Mouse (Mus musculus) right cerebral cortex, postnatal 14 days (tissue): Measurements from ENCODE around the gene Tenm2.
A peak's percentile ranks its signal among the peaks of the same experiment; 100 is the strongest.

Experiments
- DNase-seq: peaks from one replicate; pipeline ENCODE4 v3.0.0; 2022

Tenm2 gene

DNA sequence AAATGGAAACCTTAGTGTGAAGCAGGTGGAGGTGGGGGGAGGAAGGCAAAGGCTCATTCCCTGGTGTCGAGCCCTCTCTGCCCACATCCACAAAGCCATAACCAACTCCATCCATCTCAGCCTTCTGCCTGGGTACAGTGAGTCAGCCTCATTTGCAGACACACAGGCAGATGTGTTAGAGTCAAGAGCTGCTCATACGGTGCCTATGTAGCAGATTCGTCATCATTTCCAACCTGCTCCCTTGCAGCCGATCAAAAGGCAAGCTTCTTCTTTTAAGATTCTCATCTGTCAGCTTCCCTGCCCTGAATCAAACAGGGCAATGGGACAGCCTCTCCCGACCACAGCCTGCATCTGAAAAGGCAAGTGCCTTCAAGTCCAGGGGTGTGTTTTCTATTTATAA is 979.0 kb downstream of the Tenm2 start:
- no peak for DNase-seq

DNA sequence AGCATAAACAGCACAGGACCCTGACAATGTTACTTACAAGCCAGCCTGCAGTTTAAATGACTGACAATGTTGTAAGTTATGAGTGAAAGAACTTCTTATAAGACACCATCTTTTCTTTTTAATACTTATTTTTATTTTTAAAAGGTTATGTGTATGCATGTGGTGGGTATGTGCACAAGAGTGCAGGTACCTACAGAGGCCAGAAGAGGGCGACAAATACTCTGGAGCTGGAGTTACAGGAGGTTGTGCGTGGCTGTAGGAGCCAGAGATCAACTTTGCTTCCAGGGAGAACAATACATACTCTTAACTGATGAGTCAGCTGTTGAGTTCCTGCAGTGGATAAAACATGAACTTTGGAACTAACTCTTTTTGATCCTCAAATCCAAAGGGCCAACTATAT is 981.7 kb downstream of the Tenm2 start:
- no peak for DNase-seq

DNA sequence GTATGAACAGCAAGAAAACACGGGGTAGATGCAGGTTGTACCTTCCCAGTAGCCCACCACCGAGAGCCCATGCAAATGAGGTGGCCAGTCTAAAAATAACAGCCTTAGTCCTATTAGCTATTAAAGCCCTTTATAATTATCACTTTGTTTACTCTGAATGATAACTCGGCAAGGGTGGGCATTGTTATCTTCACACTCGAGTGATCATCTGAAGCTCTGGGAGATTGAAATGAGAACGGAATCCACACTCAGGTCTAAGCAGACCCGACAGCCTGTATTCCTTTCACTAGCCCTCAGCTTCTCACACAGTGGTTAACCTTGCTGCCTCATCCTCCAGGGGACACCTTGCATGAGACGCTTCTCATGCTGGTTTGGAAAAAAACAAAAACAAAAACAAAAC is 985.7 kb downstream of the Tenm2 start:
- DNase-seq, result no peak

DNA sequence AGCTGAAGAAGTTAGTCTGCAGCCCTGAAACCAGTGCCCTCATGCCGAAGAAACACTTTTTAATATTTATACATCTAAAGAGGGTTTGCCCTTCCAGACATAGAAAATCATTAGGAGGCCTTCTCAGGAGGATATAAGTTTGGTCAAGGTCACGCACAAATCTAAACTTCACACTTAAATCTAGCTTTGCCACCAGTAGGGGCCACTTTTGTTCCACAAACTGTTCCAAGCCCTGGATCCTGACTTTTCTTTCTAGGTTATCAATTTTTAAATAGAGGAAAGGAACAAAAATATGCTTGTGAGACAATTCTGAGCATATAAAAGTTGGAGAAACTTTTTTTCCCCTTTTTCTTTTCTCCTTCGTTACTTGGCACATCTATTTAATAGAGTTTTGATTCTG is 989.6 kb downstream of the Tenm2 start:
- DNase-seq, result no peak

DNA sequence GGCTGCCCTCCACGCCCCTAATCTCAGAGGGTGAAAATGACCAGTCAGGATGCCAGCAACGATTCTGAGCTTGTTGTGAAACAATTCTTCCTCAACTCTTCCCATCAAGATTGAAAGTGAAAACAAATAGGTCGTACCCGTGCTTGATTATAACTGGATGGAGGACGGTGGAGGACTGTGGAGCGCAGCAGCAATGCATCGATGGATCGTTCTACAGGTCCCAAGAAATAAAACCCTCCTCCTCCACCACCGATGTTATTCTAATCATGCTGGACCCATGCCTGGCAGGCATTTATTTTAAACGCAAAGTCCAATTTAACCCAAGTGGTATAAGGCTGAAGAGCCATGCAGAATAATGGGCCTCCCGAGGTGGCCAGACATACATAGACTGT is 991.3 kb downstream of the Tenm2 start:
- DNase-seq, result no peak

DNA sequence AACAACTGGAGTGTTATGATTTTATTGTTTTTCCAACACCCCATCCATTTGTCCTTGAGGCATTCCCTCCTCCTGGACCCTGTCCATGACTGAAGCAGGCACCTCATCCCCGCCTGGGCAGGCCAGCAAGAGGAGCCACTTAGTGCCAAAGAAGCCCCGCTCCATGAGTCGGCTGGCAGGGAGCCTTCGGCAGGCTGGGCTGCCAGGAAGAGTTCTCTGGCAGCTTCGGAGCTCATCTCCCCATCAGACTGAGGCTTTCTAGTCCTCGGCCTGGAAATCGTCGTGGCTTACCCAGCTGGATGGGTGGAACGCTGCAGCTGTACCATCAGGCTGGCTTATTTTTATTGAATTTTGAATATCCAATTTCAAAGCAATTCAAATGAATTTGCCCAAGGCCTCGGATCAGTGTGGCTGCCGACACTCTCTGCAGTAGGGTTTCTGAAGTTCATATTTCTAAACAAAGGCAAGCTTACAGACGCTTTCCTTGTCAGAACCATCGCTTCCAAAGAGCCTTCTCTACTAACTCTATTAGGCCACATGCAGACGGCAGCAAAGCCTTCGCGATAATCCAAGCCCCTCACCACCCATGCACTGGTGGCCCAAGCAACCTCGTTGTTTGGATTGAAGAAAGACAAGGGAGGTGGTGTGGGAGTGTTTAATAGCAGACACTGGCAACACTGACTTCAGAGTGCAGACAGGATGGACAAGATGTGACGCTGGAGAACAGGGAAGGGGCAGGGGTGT is 991.8 kb downstream of the Tenm2 start:
- peak; percentile 63 for DNase-seq

DNA sequence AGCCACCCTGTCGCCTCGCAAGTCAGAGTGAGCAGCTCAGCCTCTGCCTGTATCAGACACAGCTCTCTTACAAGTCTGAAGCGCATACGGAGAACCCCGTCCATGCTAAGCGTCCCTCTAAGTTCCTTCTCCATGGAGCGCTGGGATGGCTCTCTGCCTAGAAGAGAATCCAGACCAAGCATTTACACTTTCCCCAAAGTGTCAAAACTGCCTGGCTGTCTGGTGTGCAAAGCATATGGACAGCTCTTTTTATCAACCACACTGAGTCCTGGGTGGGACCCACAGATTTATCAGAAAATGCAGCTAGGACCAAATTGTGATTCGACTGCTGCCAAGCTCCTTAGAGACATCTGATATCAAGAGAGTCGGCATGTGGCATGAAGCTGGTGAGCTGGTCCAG is 996.9 kb downstream of the Tenm2 start:
- peak; percentile 25 for DNase-seq

DNA sequence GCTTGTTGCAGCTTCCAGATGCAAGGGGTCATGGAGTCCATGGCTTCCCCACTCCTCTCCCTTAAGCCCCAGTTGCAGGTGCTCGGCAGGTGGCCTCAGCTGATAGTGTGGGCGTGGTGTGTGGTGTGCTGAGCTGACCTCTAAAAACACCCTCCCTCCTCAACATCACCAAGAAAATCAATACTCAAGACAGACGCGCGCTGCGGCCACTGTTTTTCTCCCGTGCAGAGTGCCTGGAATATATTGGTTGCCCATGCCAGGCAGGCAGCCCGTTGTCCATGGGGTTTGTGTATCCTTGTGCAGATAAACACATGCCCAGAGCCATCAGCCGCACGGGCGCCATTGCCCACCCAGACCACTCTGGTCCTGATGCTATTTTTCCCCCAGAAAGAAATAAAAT is 1007.1 kb downstream of the Tenm2 start:
- DNase-seq, result no peak

DNA sequence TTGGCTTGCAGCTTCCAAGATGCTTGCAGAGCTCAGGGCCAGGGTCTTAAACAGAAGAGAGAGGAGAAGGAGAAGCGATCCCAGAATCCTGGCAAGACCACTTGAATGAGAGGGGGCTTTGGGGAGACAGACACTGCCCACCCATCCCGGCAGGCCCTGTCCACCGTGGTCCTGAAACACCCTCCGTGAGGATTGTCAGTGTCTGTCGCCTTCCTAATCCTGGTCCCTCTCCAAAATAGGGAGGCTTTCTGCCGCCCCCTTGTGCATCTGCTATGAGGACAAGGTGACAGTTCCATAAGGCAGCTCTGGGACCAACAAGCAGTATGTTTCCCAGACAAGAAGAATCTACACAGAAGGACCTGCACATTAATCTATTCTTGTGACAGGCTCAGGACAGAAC is 1007.6 kb downstream of the Tenm2 start:
- DNase-seq, result no peak

DNA sequence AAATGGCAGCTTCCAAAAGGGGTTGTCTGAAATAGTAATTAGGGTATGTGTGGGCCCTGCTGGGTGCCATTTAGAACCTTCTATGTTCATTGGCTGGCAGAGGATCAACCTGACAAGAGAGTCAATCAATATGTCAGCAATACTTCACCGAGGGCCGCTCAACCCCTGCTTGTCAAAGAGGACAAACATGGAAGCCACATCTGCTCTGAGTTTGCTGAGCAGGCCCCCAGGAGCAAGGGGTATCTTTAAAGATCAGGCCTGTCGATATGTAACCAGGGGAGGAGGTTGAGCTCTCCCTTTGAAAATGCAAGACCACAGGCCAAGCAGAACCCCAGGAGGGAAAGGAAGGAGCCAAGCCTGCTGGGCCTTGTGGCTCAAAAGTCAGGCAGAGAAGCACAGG is 1009.7 kb downstream of the Tenm2 start:
- DNase-seq, result no peak

DNA sequence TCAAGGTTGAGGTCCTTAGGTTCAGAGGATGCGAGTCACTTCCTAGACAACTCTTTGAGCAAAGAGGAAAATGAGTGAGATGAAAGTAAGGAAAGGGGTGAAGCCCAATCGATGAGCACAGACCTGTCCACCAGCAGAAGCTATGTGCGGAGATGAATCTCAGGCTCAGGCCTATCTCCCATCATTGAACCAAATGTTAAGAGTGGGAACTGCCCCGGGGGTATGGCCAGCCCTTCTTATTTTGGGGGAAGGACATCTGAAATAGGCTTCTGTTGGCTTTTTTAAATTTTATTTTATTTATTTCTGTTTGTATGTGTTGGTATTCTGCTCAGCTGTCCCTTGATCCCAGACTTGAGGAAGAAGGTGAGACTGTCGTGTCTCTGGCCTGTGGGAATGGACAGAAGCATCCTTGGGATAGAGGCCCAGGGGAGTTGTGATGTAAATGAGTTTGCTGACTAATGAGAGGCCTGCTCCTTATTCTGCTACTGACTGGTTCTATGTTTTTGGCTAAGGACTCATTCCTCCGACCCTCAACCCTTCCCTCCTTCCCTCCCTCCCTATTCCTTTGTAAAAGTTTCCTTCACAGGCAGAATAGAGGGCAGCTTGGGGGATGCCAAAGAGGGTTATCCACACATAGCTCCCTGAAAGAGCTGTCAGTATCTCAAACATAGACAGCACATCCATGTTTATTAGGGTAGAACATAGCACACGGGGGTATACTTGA is 1011.9 kb downstream of the Tenm2 start:
- DNase-seq, result no peak

DNA sequence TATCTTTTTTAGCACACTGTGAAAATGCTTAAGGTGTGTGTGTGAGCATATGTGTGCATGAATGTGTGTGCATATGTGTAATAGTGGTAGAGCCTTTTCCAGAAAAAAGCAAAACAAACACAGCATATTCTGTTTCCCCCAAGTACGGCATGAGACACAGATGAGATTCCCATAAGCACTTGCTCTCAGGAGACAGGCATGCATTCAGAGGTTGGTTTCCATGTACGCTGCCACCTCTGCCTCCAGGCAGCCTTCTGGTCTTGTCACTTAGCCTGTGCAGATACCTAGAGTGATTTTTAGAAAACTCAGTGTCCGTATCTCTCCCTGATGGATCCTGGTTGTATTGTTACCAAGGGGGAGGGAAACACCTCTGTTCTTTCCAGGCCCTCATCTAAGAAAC is 1013.7 kb downstream of the Tenm2 start:
- DNase-seq, result no peak

DNA sequence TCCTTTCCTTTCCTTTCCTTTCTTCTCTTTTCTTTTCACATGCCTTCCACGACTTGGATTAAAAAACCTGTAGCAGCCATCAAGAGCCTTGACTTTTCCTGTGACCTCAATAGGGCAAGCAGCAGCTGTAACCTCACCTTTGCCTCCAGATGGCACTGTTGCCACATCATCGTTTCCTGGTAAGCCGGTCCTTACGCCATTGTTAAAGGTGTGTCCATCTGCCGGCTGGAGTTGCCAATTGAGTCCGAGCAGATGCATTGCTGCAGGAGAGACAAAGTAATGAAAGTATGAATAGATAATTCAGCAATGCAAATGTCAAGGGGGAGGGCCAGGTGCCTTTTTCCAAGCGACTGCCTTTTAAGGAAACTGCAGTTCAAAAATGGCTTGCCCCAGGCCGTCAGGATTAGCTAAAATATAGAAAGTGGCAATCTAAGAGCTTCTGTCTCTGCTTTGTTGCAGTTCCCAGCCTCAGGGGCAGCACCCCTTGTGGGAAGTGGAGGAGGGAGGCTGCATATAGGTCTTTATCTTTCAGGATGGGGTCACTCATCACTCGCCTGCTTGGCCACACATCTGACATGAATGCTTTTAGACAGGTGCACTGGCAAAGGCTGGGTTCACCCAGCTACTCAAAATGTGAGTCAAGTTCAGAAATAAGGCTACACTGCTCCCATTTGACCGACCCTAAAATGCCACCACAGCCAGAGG is 1014.3 kb downstream of the Tenm2 start:
- DNase-seq, result peak; percentile 61

DNA sequence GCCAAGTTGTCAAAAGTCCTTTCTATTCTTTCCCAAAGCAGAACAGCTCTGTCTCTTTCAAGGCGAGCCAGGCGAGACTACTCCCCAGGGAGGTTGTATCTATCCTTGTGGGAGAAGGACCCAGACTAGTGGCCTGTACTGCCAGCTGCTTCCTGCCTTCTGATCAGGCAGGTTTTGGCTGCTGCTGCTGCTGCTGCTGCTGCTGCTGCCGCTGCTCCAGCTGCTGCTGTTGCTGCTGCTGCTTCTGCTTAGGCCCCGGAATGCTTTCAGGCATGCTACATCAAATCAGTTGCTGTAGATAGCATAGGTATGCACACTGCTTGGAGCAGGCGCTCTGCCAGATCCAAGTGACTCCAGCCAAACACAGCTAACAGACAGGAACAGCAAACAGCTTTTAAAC is 1015.1 kb downstream of the Tenm2 start:
- no peak for DNase-seq

DNA sequence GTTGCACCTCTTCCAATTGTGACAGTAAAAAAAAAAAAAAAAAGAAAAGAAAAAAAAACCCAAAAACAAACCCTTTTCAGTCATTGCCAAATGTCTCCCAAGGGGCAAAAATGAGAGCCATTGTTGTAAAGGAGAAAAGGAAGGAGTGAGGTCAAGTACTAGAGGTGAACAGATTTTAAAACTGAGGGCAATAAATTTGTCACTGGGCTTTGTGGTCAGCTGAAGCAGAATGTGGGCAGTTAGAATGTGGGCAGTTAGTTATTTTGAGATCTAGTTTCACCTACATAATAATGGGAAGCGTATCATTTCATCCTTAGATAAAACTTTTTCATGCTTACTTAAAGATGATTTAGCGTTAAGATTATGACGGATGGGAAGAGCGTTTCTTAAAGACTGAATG is 1016.2 kb downstream of the Tenm2 start:
- DNase-seq, result no peak

DNA sequence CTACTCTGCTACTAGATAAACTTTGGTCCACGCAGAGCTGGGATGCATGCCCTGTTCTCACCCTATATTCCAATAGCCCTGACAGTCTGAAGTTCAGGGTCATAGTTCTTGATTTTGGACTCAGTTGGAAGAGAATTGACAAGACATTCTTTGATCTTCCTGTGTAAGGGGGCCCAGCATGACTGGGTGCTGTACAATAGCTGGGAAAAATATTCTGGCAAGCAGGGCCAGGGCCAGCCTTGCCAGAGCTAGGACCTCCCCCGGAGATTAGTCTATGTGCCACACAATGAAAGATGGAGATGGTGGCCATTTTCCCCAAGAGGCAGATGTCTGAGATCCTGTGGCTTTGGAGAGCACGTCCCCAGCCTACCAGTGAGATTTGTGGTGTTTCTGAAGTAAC is 1021.2 kb downstream of the Tenm2 start:
- no peak for DNase-seq

DNA sequence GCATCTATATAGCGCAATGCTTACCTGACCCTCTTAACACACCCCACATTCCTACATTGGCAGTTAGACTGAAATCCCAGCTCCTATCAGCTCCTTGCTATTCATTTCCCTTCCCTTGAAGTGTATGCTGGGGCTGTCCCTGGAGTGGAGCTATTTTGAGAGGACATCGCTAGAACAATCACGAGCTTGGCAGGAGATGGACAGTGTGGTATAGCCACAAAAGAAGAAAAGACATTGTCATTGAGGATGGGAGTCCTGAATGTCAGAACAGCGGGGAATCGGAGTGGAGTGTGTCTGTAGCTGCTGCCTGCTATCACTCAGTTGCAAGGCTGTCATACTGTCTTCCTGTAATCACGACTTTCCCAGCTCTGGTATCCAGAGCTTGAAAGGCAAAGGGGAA is 1031.4 kb downstream of the Tenm2 start:
- DNase-seq, result no peak

DNA sequence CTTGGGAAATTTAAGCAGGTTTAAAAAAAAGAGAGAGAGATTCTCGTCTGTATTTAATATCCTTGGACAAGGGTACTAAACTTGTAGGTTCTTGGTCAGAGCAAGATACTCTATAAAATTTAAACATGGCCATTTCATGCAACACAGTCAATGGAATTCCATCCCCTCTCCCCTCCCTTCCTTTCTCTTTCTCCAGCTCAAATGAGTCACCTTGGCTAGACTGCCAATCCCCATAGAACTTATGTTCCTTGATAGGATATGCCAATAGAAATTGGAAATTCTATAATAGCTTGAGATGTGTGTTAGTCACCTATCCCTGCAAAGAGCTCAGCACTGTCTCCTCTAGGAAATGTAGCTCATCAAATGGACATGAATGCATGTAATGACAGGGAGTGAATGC is 1031.9 kb downstream of the Tenm2 start:
- DNase-seq, result no peak

DNA sequence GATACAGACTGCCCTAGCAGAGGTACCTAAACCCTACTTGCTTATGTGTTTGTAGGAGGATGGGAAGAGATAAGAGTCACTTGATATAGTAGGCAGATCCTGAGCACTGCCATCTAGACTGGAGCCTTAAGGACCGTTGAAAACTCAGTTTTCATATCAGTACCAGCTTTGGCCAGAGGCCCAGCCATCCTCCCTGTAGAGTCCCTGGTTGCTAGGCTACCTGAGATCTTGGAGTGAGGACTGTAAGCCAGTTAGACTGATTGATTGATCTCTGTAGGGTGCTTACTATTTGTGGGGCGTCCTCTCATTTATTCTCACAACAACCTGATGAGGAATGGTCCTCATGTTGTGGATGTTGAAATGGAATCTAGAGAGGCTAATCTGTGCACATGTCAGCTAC is 1041.4 kb downstream of the Tenm2 start:
- no peak for DNase-seq

DNA sequence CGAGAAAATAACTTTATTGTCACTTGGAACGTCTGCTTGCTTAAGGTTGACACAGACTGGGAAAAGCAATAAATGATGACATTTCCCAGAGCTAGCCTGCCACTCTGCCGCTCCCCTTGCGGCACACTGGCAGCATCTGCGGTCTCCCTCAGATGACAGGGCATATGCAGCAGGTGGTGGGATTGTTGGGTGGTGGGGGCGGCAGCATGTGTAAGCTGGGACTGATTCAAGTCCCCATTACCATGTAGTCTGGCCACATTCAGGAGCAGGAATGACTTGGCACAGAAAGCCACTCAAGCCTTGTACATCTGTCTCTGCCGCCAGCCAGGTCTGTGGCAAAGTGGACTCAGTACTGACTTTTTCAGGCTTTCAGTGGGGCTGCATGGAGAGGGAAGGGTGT is 1059.7 kb downstream of the Tenm2 start:
- peak; percentile 35 for DNase-seq

DNA sequence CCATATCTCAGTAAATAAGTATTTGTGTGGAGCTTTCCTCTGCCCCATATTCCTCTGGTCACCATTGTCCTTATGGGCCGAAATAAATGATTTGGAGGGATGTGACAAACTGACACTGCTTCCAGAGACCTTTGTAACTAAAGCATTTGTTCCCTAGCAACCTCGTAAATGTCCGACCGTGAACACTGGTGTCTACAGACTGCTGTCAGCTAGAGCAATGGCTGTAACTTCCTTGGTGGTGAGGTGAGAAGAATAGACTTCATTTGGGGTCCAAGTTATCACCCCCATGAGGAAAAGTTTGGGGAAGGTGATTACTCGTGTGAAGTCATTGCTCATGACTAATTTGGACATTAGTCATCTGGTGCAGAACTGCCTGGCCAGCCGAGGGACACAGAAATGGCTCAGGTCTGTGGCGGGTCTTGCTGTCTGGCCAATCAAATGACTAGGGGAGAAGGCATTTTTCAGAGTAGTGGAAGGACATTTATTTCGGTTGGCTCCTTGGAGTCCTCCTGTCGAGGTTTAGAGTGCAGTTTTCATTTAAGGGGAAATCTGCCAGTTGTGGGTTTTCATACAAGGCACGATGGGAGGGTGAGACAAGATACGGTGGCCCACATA is 1062.6 kb downstream of the Tenm2 start:
- no peak for DNase-seq

DNA sequence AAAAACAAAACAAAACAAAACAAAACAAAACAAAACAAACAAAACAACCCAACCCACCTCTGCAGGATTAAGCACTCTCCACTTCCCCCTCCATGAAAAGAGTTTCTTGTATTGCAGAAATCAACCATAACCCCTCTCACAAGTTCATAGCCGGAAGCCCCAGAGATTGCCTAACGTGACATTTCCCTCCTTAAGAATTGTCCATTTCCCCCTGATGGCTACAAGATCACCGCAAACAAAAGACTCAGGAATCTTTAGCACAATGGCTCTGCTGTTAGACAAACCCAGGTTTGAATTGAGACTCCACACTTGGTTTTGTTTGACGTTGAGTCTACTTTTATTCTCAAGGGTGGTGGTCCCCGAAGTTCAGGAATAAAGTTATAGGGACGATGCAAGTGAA is 1063.2 kb downstream of the Tenm2 start:
- no peak for DNase-seq

DNA sequence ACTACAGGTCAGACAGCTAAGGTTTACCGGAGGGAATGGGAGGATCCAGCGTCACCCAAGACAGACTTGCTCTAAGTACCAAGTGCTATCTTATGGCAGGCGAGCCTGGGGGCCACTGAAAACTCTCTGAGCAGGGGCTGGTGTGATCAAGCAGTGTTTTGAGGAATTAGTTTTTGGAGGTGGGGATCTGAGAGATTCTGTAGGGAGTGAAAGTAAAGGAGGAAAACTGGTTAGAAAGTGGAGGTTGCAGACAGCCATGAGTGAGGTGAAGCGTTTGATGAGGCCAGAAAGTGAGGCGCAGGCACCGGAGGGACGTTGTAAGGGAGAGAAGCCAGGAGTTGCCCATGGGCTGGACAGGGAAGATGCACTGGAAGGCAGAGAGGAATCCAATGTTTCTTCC is 1063.8 kb downstream of the Tenm2 start:
- DNase-seq, result no peak

DNA sequence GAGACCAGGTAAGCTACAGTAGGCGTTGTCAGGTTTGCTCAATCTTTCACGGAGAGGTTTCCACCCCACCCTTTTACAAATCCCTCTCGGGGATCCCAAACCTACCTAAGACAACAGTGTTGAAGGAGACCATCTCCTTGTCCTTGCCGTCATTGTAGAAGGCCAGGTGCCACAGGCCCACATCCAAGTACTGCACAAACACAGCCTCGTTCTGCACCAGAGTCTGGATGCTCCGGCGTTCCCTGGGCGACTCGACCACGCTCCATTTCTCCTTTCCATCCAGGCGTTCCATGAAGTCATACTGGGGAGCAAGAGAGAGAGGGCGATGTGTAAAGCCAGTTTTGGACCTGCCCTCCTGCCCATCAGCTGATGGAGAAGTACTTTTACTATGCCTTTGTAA is 1064.5 kb downstream of the Tenm2 start:
- no peak for DNase-seq
